Mouse (Mus musculus) hindbrain, embryonic 13.5 days (tissue): ENCODE data around the gene Mrpl24. TPM values are rescaled to one million over a fixed set of nuclear protein-coding genes. Genes with fewer than 3 reads are reported as not detected.

Source experiments
- ATAC-seq: fragments of 200-750 bp; cut with Nextera tagmentation; 2 replicates; pipeline ENCODE4 v1.8.0; 2017; ENCODE audit warnings: moderate TSS enrichment; ENCODE audit not compliant: low FRiP score
- H3K27ac ChIP-seq: fragments of 300-500 bp; sonication (generic); 2 replicates; pipeline ENCODE4 v1.5.1; 2015; ENCODE audit warnings: inconsistent platforms, mild to moderate bottlenecking, moderate library complexity
- H3K27me3 ChIP-seq: fragments of 300-500 bp; sonication (generic); 2 replicates; pipeline ENCODE4 v1.6.1; 2015; ENCODE audit warnings: mild to moderate bottlenecking, inconsistent platforms
- H3K36me3 ChIP-seq: fragments of 300-500 bp; sonication (generic); 2 replicates; pipeline ENCODE4 v1.6.1; 2015; ENCODE audit warnings: mild to moderate bottlenecking, inconsistent platforms
- H3K4me1 ChIP-seq: fragments of 300-500 bp; sonication (generic); replicated peaks from 2 replicates; pipeline ENCODE4 v1.6.1; 2015; ENCODE audit warnings: inconsistent platforms
- H3K4me2 ChIP-seq: fragments of 300-500 bp; sonication (generic); 2 replicates; pipeline ENCODE4 v1.6.1; 2015; ENCODE audit warnings: inconsistent platforms, mild to moderate bottlenecking, moderate library complexity
- H3K4me3 ChIP-seq: fragments of 300-500 bp; sonication (generic); 2 replicates; pipeline ENCODE4 v1.5.1; 2015; ENCODE audit warnings: mild to moderate bottlenecking, inconsistent platforms
- H3K9ac ChIP-seq: fragments of 300-500 bp; sonication (generic); 2 replicates; pipeline ENCODE4 v1.6.1; 2015; ENCODE audit warnings: mild to moderate bottlenecking, inconsistent platforms
- H3K9me3 ChIP-seq: fragments of 300-500 bp; sonication (generic); 2 replicates; pipeline ENCODE4 v1.6.1; 2016; ENCODE audit warnings: inconsistent platforms
- WGBS: fragments of 180-500 bp; shearing (Covaris S2); methylation state at CpG from one replicate; pipeline ENCODE4 v1.1.7; 2015; 5-methylcytosine and 5-hydroxymethylcytosine counted together
- polyA plus RNA-seq: library from polyadenylated mRNA; unstranded; fragments of >200 nt; fragmentation: Nextera tagmentation; extraction: Ambion mirVana; gene quantifications from 2 replicates; pipeline ENCODE4 v1.2.1, GENCODE M21; 2015

The Mrpl24 gene
- polyA plus RNA-seq, 1 experiment from 2014 or later = 70.1 TPM

DNA sequence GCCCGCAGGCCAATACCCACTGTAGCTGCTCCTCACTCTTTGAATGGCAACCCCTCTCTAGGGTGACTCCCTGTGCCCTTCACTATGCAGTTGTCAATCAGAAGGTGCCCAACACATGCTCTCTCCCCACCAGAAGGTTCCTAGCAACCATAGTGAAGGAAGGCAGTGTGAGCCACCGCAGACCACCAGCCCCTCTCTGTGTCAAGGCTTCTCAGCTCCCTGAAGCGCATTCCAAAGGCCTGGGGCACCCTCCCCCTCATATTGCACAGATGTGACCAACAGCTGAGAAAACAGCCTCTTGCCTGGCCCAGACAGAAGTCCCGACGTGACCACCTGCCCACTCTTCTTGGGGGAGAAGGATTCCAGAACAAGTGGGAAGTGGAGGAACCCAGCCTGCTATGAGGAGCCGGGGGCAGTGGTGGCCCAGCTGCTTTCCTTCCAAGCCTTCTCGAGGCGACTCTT lies 52.9 kb downstream of the Mrpl24 start:
- H3K4me2 ChIP-seq = peak overlapping the region; percentile 95
- peaks cover 4% of the 10 kb centered on the region; the same call in 1 of the 2 replicates for H3K36me3 ChIP-seq
- H3K27ac ChIP-seq = peak overlapping the region; percentile 83
- 4% methylated on average over 8 of the region's 8 CpGs for WGBS
- H3K27me3 ChIP-seq = peaks cover 13% of the 10 kb centered on the region; the same call in 1 of the 2 replicates
- peaks cover 49% of the 10 kb centered on the region for H3K4me1 ChIP-seq
- peak overlapping the region; percentile 60 for H3K4me3 ChIP-seq
- H3K9ac ChIP-seq = peak overlapping the region; percentile 84
- no peaks in the 10 kb centered on the region for H3K9me3 ChIP-seq
- ATAC-seq = peak; percentile 33

DNA sequence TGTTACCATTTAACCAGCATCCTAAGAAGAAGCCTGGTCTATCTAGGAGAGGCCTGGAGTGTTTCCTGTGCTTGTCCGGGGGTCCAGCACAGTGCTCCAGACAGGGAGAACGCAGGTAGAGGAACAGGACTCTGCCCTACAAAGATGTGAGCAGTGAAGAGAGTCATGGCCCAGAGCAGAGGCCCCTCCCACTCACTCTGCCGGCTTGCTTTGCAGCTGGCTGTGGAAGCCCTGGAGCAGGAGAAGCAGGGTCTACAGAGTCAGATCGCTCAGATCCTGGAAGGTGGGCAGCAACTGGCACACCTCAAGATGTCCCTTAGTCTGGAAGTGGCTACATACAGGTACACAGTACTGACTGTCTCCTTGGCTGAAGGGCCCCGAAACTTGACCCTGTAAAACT lies 53.5 kb downstream of the Mrpl24 start:
- 19% methylated on average over 5 of the region's 5 CpGs for WGBS
- no peak for ATAC-seq
- H3K4me1 ChIP-seq = peaks cover 49% of the 10 kb centered on the region
- peaks cover 13% of the 10 kb centered on the region; the same call in 1 of the 2 replicates for H3K27me3 ChIP-seq
- H3K4me3 ChIP-seq = peak overlapping the region; percentile 60
- peak overlapping the region; percentile 84 for H3K9ac ChIP-seq
- H3K4me2 ChIP-seq = peak overlapping the region; percentile 95
- peaks cover 8% of the 10 kb centered on the region; the same call in 1 of the 2 replicates for H3K36me3 ChIP-seq
- H3K27ac ChIP-seq = peak overlapping the region; percentile 83
- no peaks in the 10 kb centered on the region for H3K9me3 ChIP-seq

Other genes starting within 250 kb of the Mrpl24 start
- gene Lrrc71, start 170.9 kb upstream of the Mrpl24 start, polyA plus RNA-seq = 0.43 and 0.71 TPM in 2 replicates
- gene Ntrk1, start 124.3 kb upstream of the Mrpl24 start, polyA plus RNA-seq = 29.2 and 40.2 TPM in 2 replicates
- gene Insrr, start 122.6 kb upstream of the Mrpl24 start, polyA plus RNA-seq = 1.4 TPM in 2 replicates
- 9.8 and 11.0 TPM in 2 replicates for gene Pear1, start 95.2 kb upstream of the Mrpl24 start, polyA plus RNA-seq
- not detected in 2 replicates for gene Sh2d2a, start 72.8 kb upstream of the Mrpl24 start, polyA plus RNA-seq
- gene Prcc, start 33.9 kb upstream of the Mrpl24 start, polyA plus RNA-seq = 15.5 and 15.6 TPM in 2 replicates
- 139 and 155 TPM in 2 replicates for gene Hdgf, start 13.2 kb upstream of the Mrpl24 start, polyA plus RNA-seq
- 40.1 and 40.7 TPM in 2 replicates for gene Isg20l2, start 10.8 kb downstream of the Mrpl24 start, polyA plus RNA-seq
- gene Rrnad1, start 11.2 kb downstream of the Mrpl24 start, polyA plus RNA-seq = 19.3 and 20.7 TPM in 2 replicates
- gene Crabp2, start 29.2 kb downstream of the Mrpl24 start, polyA plus RNA-seq = 145 and 148 TPM in 2 replicates
- 49.5 and 55.3 TPM in 2 replicates for gene Nes, start 51.6 kb downstream of the Mrpl24 start, polyA plus RNA-seq
- gene Bcan, start 80.7 kb downstream of the Mrpl24 start, polyA plus RNA-seq = 35.8 and 39.8 TPM in 2 replicates
- 0.47 and 0.56 TPM in 2 replicates for gene Hapln2, start 108.1 kb downstream of the Mrpl24 start, polyA plus RNA-seq
- 27.4 and 30.6 TPM in 2 replicates for gene Gpatch4, start 123.6 kb downstream of the Mrpl24 start, polyA plus RNA-seq
- 151 and 163 TPM in 2 replicates for gene Naxe, start 139.0 kb downstream of the Mrpl24 start, polyA plus RNA-seq
- gene Ttc24, start 158.8 kb downstream of the Mrpl24 start, polyA plus RNA-seq = not detected in 2 replicates
- gene Iqgap3, start 162.5 kb downstream of the Mrpl24 start, polyA plus RNA-seq = 3.2 and 3.6 TPM in 2 replicates
- gene Mef2d, start 222.9 kb downstream of the Mrpl24 start, polyA plus RNA-seq = 14.5 and 14.8 TPM in 2 replicates